Mouse (Mus musculus): ENCODE results near the gene Acpp. TPM values are rescaled to one million over a fixed set of nuclear protein-coding genes. Genes with fewer than 3 reads are reported as not detected.

The Acpp gene
- polyA plus RNA-seq, 1 experiment from 2014 or later = 0.17 TPM

- 68% methylated on average over 5 of the region's 5 CpGs for WGBS (ENCODE audit: insufficient replicate concordance)
- Histone ChIP-seq H3K36me3 (no peaks in the 10 kb centered on the region), H3K9ac (no peak overlapping the region), H3K9me3 (replicated peaks) (no peaks in the 10 kb centered on the region), H3K4me3 (no peak overlapping the region), H3K27ac (no peak overlapping the region), H3K4me2 (no peak overlapping the region), H3K4me1 (no peaks in the 10 kb centered on the region), H3K27me3 (replicated peaks) (no peaks in the 10 kb centered on the region; the same call in 1 of the 2 replicates)
- no peak for ATAC-seq
Measured at GRCm38 (mm10) chr9:104339483-104339882, 1.9 kb upstream of the Acpp start.

DNA sequence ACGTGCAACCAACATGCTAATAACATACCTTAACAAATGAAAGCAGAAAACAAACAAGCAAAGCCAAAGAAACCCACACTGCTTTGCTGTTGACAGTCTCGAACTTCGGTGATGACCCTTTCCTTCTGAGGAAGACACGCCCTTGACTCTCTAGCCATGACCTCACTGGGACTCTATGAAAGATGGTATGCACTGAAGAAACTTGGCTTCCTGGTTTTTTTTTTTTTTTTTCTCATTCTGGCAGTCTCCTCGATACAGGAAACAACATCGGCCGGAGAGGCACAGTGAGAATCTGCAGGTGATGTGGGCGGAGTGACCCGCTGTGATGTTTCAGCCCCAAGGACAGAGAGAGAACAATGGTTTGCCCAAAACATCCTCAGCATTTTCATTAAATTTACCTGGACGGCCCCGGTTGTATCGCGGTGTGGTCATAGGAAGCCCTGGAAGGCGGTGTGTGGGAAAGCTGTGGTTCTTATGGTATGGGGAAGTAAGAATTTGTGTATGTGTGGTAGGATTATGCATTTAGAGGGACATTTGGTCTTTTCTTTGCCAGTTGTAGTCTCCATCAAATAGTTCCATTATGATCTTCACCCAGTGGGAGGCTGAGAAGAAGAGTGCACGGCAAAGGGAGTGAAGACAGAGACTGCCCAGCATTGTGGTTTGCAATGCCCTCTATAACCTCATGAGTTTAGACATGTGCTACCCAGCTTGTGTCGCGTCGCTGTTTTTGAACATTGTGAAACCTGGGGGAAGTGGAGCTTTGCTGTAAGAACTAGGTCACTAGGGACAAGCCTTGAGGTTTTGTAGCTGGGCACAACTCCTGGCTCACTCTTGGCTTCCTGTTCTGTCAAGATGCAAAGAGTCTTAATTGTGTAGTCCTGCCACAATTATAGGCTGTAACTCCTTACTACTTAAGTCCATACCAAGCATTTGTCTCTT lies 1.2 kb upstream of the Acpp start:
- H3K4me3 ChIP-seq = no peak overlapping the region
- no peaks in the 10 kb centered on the region for H3K9me3 ChIP-seq (replicated peaks)
- WGBS (ENCODE audit: insufficient replicate concordance) = 56% methylated on average over 18 of the region's 18 CpGs
- no peaks in the 10 kb centered on the region for H3K4me1 ChIP-seq
- no peaks in the 10 kb centered on the region; the same call in 1 of the 2 replicates for H3K27me3 ChIP-seq (replicated peaks)
- H3K4me2 ChIP-seq = no peak overlapping the region
- no peaks in the 10 kb centered on the region for H3K36me3 ChIP-seq
- no peak overlapping the region for H3K9ac ChIP-seq
- H3K27ac ChIP-seq = no peak overlapping the region
- no peak for ATAC-seq

DNA sequence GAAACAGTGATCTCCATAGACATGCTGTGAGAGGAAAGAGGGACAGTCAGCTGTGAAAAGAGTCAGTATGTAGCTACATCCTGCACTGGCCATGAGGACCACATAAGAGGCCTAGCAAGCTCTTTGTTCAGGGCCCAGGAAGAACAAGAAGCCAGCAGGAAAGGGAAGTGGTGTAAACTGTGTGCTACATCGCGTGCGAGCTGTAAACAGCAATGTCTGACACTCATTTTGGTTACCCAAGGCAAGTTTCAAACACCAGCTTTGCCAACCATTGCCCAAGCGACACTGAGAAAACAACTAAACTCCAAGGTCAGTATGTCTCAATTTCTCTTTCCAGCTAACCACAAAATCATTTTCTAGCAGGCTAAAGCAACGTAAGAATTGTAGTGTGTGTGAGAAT lies 6.2 kb downstream of the Acpp start:
- H3K9me3 ChIP-seq (replicated peaks) = no peaks in the 10 kb centered on the region
- ATAC-seq = no peak

DNA sequence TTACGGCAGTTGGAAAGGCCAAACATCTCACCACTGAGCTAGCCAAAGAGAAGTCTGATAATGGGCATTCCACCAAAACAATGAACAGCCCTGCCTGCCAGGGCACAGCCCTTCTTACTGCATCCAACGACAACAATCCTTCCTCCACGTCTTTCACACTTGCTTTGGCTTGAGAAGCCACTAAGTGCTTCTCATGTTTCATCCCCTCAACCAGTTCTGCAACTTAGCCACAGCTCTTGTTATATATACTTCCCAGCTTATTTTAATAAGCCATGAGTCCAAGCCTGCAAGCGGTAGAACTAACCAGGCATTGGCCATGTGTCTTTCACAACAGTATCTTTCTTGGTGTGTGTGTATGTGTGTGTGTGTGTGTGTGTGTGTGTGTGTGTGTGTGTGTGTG lies 8.9 kb downstream of the Acpp start:
- H3K4me2 ChIP-seq = no peak overlapping the region
- H3K27me3 ChIP-seq (replicated peaks) = no peaks in the 10 kb centered on the region
- no peaks in the 10 kb centered on the region for H3K36me3 ChIP-seq
- H3K9me3 ChIP-seq (replicated peaks) = no peaks in the 10 kb centered on the region
- no peak overlapping the region for H3K27ac ChIP-seq
- no peaks in the 10 kb centered on the region for H3K4me1 ChIP-seq
- WGBS (ENCODE audit: insufficient replicate concordance) = 70% methylated on average over 4 of the region's 4 CpGs
- no peak for ATAC-seq
- no peak overlapping the region for H3K9ac ChIP-seq
- no peak overlapping the region for H3K4me3 ChIP-seq

More for the DNA sequence above, 6.2 kb downstream of the Acpp start:
- WGBS (ENCODE audit: insufficient replicate concordance) = 64% methylated on average over 5 of the region's 5 CpGs
- Histone ChIP-seq H3K36me3 (no peaks in the 10 kb centered on the region), H3K4me1 (no peaks in the 10 kb centered on the region), H3K4me2 (no peak overlapping the region), H3K27ac (no peak overlapping the region), H3K9ac (no peak overlapping the region), H3K4me3 (no peak overlapping the region), H3K27me3 (replicated peaks) (no peaks in the 10 kb centered on the region)

GRCm38 (mm10) chr9:104321519-104321918 lies 16.0 kb downstream of the Acpp start:
- no peaks in the 10 kb centered on the region for H3K27me3 ChIP-seq (replicated peaks)
- no peaks in the 10 kb centered on the region for H3K4me1 ChIP-seq
- no peak overlapping the region for H3K9ac ChIP-seq
- H3K4me2 ChIP-seq = no peak overlapping the region
- H3K27ac ChIP-seq = no peak overlapping the region
- ATAC-seq = no peak
- no peak overlapping the region for H3K4me3 ChIP-seq
- no peaks in the 10 kb centered on the region for H3K9me3 ChIP-seq (replicated peaks)
- H3K36me3 ChIP-seq = no peaks in the 10 kb centered on the region
- WGBS (ENCODE audit: insufficient replicate concordance) = 64% methylated on average over 7 of the region's 7 CpGs

GRCm38 (mm10) chr9:104316351-104316750 lies 21.2 kb downstream of the Acpp start:
- H3K9ac ChIP-seq = no peak overlapping the region
- H3K27me3 ChIP-seq (replicated peaks) = no peaks in the 10 kb centered on the region
- H3K4me3 ChIP-seq = no peak overlapping the region
- H3K27ac ChIP-seq = no peak overlapping the region
- no peak for ATAC-seq
- H3K4me1 ChIP-seq = no peaks in the 10 kb centered on the region
- no peak overlapping the region for H3K4me2 ChIP-seq
- H3K36me3 ChIP-seq = no peaks in the 10 kb centered on the region
- 72% methylated on average over 11 of the region's 11 CpGs for WGBS (ENCODE audit: insufficient replicate concordance)
- H3K9me3 ChIP-seq (replicated peaks) = no peaks in the 10 kb centered on the region

DNA sequence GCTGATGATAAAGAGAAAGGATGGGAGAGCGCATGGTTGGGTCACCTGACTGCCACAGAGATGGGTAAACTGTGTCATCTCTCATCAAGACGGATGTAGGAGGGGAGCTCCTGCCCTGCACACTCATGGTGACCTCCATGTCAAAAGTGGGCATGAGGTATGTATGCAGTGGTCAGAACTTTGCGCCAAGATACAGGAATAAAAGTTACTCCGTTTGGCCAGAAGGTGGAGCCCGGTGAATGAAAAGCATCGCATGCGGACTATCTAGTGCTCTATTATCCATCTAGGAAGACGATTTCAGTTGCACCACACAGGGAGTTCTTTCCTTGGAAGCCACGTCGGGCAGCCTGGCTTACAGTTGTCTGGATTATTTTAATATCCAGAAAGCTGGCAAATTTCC lies 22.0 kb downstream of the Acpp start:
- Histone ChIP-seq H3K27me3 (replicated peaks) (no peaks in the 10 kb centered on the region), H3K36me3 (no peaks in the 10 kb centered on the region), H3K4me3 (no peak overlapping the region), H3K9ac (no peak overlapping the region), H3K9me3 (replicated peaks) (no peaks in the 10 kb centered on the region), H3K4me1 (no peaks in the 10 kb centered on the region), H3K27ac (no peak overlapping the region), H3K4me2 (no peak overlapping the region)
- no peak for ATAC-seq
- WGBS (ENCODE audit: insufficient replicate concordance) = 12% methylated on average over 10 of the region's 10 CpGs

DNA sequence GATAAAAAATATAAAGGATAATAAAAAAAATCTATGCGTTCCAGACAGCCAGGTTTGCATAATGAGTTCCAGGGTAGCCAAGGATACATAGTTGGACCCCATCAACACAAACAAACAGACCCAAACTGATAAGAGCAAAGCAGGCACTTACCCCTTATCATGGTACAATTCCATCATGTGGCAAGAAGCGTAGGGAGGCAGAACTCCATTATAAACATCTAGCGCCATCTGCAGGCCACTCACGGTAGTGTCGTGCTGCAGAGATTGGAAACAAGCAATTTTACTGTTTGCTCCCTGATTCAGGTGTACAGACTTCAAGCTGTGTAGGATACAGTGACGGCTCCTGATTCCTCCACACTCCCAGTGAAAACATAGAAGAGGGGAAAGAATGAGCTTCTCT lies 30.8 kb downstream of the Acpp start:
- WGBS (ENCODE audit: insufficient replicate concordance) = 12% methylated on average over 6 of the region's 6 CpGs
- Histone ChIP-seq H3K9me3 (replicated peaks) (no peaks in the 10 kb centered on the region), H3K27ac (no peak overlapping the region), H3K27me3 (replicated peaks) (no peaks in the 10 kb centered on the region), H3K4me1 (no peaks in the 10 kb centered on the region), H3K9ac (no peak overlapping the region), H3K4me3 (no peak overlapping the region), H3K36me3 (no peaks in the 10 kb centered on the region), H3K4me2 (no peak overlapping the region)
- no peak for ATAC-seq

GRCm38 (mm10) chr9:104305333-104306111 lies 32.0 kb downstream of the Acpp start:
- H3K4me3 ChIP-seq = no peak overlapping the region
- no peaks in the 10 kb centered on the region for H3K27me3 ChIP-seq (replicated peaks)
- no peak overlapping the region for H3K9ac ChIP-seq
- H3K27ac ChIP-seq = no peak overlapping the region
- no peak overlapping the region for H3K4me2 ChIP-seq
- WGBS (ENCODE audit: insufficient replicate concordance) = 77% methylated on average over 6 of the region's 6 CpGs
- H3K9me3 ChIP-seq (replicated peaks) = no peaks in the 10 kb centered on the region
- H3K4me1 ChIP-seq = no peaks in the 10 kb centered on the region
- ATAC-seq = no peak
- no peaks in the 10 kb centered on the region for H3K36me3 ChIP-seq

GRCm38 (mm10) chr9:104304800-104305199 lies 32.7 kb downstream of the Acpp start:
- 67% methylated on average over 10 of the region's 10 CpGs for WGBS (ENCODE audit: insufficient replicate concordance)
- H3K9me3 ChIP-seq (replicated peaks) = no peaks in the 10 kb centered on the region
- H3K36me3 ChIP-seq = no peaks in the 10 kb centered on the region
- no peak overlapping the region for H3K27ac ChIP-seq
- H3K27me3 ChIP-seq (replicated peaks) = no peaks in the 10 kb centered on the region
- ATAC-seq = no peak
- no peak overlapping the region for H3K4me3 ChIP-seq
- no peak overlapping the region for H3K4me2 ChIP-seq
- no peaks in the 10 kb centered on the region for H3K4me1 ChIP-seq
- H3K9ac ChIP-seq = no peak overlapping the region

- H3K27me3 ChIP-seq (replicated peaks) = no peaks in the 10 kb centered on the region
- no peaks in the 10 kb centered on the region for H3K4me1 ChIP-seq
- H3K9ac ChIP-seq = no peak overlapping the region
- no peaks in the 10 kb centered on the region for H3K36me3 ChIP-seq
- no peak overlapping the region for H3K4me3 ChIP-seq
- ATAC-seq = no peak
- no peaks in the 10 kb centered on the region for H3K9me3 ChIP-seq (replicated peaks)
- 59% methylated on average over 4 of the region's 4 CpGs for WGBS (ENCODE audit: insufficient replicate concordance)
- H3K4me2 ChIP-seq = no peak overlapping the region
- no peak overlapping the region for H3K27ac ChIP-seq
Measured at GRCm38 (mm10) chr9:104304376-104304775, 33.2 kb downstream of the Acpp start.

GRCm38 (mm10) chr9:104300569-104300968 lies 37.0 kb downstream of the Acpp start:
- 59% methylated on average over 12 of the region's 12 CpGs for WGBS (ENCODE audit: insufficient replicate concordance)
- H3K9me3 ChIP-seq (replicated peaks) = no peaks in the 10 kb centered on the region
- H3K4me1 ChIP-seq = no peaks in the 10 kb centered on the region
- ATAC-seq = no peak
- no peaks in the 10 kb centered on the region for H3K36me3 ChIP-seq
- no peak overlapping the region for H3K27ac ChIP-seq
- no peak overlapping the region for H3K9ac ChIP-seq
- no peaks in the 10 kb centered on the region for H3K27me3 ChIP-seq (replicated peaks)
- H3K4me3 ChIP-seq = no peak overlapping the region
- no peak overlapping the region for H3K4me2 ChIP-seq
